Mouse (Mus musculus): ENCODE measurements around the gene Pecr. TPM values are rescaled to one million over a fixed set of nuclear protein-coding genes. Genes with fewer than 3 reads are reported as not detected.

Gene Pecr
- total and polyA plus RNA-seq, 3 experiments, result 17.6 to 24.8 (median 21.3) TPM

GRCm38 (mm10) chr1:72301845-72302244 is 17.7 kb upstream of the Pecr start:
- Histone ChIP-seq H3K79me2 (replicated peaks; ENCODE audit: control insufficient read depth, extremely low read depth, insufficient read depth, poor library complexity, severe bottlenecking) (no peaks in the 10 kb centered on the region), H3K9ac (ENCODE audit: insufficient read depth, low read depth) (no peak overlapping the region), H3K27me3 (replicated peaks) (no peaks in the 10 kb centered on the region), H3K4me3 (replicated peaks in 1 of 3; ENCODE audit: low read depth in 2 of 3, low read length in 2 of 3, poor library complexity in 1 of 3) (no peak overlapping the region), H3K27ac (ENCODE audit: insufficient read depth, low read depth) (no peak overlapping the region), H3K4me1 (ENCODE audit: control insufficient read depth in 1 of 2, insufficient read depth in 2 of 2) (peaks cover 0 to 9% of the 10 kb centered on the region in 2 experiments; a peak in 2 of 4 replicates), H3K36me3 (replicated peaks in 1 of 2; ENCODE audit: control insufficient read depth in 1 of 2, insufficient read depth in 1 of 2, low read length in 1 of 2) (no peaks in the 10 kb centered on the region), H3K9me3 (replicated peaks; ENCODE audit: low read length) (no peaks in the 10 kb centered on the region), H3K4me2 (ENCODE audit: insufficient read depth, low read depth, poor library complexity, severe bottlenecking) (no peak overlapping the region)
- TF ChIP-seq USF1 (IDR thresholded peaks at IDR 0.05; ENCODE audit: low read depth, low read length) (peak; percentile 75), HCFC1 (IDR thresholded peaks at IDR 0.05; ENCODE audit: low read depth, low read length) (peak; percentile 84), USF2 (conservative IDR thresholded peaks at IDR 0.05; ENCODE audit: low read depth, low read length) (peak; percentile 80), RCOR1 (conservative IDR thresholded peaks at IDR 0.05; ENCODE audit: low read depth, low read length) (no peak), JUND (conservative IDR thresholded peaks at IDR 0.05; ENCODE audit: low read depth, low read length) (no peak)
- dilution Hi-C loops (cut with MboI; ENCODE audit: extremely low pct_ligation_motif_present, extremely low pct_unique_long_range_greater_than_20kb, low sequenced_read_pairs) (no loop called here), in situ Hi-C loops (cut with MboI; ENCODE audit: low pct_ligation_motif_present, low pct_unique_long_range_greater_than_20kb, low sequenced_read_pairs) (loop anchor here (10.0 kb wide), 1 partner anchor 543 kb away; no protein-coding TSS in a partner anchor)
- no peak for DNase-seq (ENCODE audit: extremely low read depth)

DNA sequence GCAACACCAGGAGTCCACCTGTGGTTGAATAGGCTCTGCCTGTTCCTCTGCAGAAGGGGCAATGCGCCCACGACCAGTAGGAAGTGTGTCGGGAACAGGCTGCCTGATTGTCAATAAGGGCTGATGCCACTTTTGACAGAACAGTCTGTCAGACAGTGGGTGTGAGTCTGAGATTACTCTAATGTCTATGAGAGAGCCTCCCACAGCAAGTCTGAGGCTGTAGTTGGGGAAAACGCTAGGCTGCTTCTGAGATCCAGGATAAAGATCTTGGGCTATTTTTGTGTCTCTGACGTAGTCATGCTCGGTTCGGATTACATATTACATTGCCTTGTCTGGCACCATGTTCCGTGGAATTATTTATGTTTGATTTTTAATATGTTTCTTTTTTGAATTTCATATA is 11.6 kb upstream of the Pecr start:
- dilution Hi-C loops (cut with MboI; ENCODE audit: extremely low pct_ligation_motif_present, extremely low pct_unique_long_range_greater_than_20kb, low sequenced_read_pairs), result no loop called here
- Histone ChIP-seq H3K9ac (ENCODE audit: insufficient read depth, low read depth) (no peak overlapping the region), H3K27ac (ENCODE audit: insufficient read depth, low read depth) (no peak overlapping the region)

DNA sequence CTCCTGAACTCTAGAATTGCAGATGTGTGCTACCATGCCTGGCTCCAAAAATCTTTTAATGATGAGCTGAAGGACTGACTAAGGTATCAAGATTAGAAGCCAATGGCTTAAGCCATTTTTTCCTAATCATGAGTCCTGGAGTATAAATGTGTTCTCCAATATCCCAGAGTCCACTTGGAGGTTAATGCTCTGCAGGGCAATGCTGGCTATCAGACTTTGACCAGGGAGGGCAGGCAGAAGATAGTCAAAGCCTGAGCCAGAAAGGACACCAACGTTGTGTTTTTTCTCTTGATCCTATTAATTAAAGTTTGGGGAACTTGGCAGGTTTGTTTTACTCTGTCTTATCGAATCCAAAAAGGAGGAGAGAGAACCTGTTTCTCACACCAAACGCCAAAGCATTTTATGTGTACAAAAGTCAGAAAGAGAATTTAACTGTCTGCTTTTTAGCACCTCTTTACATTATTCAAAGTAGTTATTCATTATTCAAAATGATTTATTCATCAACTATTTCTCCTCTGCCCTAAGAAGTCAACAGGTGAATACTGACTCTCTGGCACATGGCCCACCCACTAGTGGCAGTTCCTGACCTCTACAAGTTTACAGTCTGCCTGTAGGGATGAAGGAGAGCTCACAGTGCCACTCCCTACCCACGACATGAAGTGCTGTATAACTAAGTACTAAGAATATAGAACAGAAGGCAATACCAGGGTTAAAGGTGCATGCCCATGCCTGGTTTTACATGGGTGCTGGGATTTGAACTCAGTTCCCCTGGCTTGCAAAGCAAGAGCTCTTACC is 10.0 kb upstream of the Pecr start:
- Histone ChIP-seq H3K27ac (ENCODE audit: insufficient read depth, low read depth) (no peak overlapping the region), H3K9ac (ENCODE audit: insufficient read depth, low read depth) (no peak overlapping the region), H3K27me3 (replicated peaks) (no peaks in the 10 kb centered on the region), H3K9me3 (replicated peaks; ENCODE audit: low read length) (no peaks in the 10 kb centered on the region), H3K4me2 (ENCODE audit: insufficient read depth, low read depth, poor library complexity, severe bottlenecking) (no peak overlapping the region), H3K36me3 (replicated peaks in 1 of 2; ENCODE audit: control insufficient read depth in 1 of 2, insufficient read depth in 1 of 2, low read length in 1 of 2) (no peaks in the 10 kb centered on the region), H3K4me1 (ENCODE audit: control insufficient read depth in 1 of 2, insufficient read depth in 2 of 2) (no peaks in the 10 kb centered on the region), H3K79me2 (replicated peaks; ENCODE audit: control insufficient read depth, extremely low read depth, insufficient read depth, poor library complexity, severe bottlenecking) (no peaks in the 10 kb centered on the region), H3K4me3 (replicated peaks in 1 of 3; ENCODE audit: low read depth in 2 of 3, low read length in 2 of 3, poor library complexity in 1 of 3) (no peak overlapping the region)
- dilution Hi-C loops (cut with MboI; ENCODE audit: extremely low pct_ligation_motif_present, extremely low pct_unique_long_range_greater_than_20kb, low sequenced_read_pairs) (no loop called here), in situ Hi-C loops (cut with MboI; ENCODE audit: low pct_ligation_motif_present, low pct_unique_long_range_greater_than_20kb, low sequenced_read_pairs) (no loop called here)
- no peak for DNase-seq (ENCODE audit: extremely low read depth)
- TF ChIP-seq ZKSCAN1 (IDR thresholded peaks at IDR 0.05; ENCODE audit: borderline replicate concordance, low read depth, low read length) (no peak), RAD21 (IDR thresholded peaks at IDR 0.05; ENCODE audit: low read depth, low read length) (no peak), MAX (IDR thresholded peaks at IDR 0.05; ENCODE audit: low read length) (no peak), ZNF384 (IDR thresholded peaks at IDR 0.05; ENCODE audit: low read depth, low read length) (no peak), ETS1 (conservative IDR thresholded peaks at IDR 0.05; ENCODE audit: low read depth, low read length) (no peak), HCFC1 (IDR thresholded peaks at IDR 0.05; ENCODE audit: low read depth, low read length) (no peak), E2F4 (IDR thresholded peaks at IDR 0.05; ENCODE audit: insufficient replicate concordance, low read depth, low read length) (no peak), ZMIZ1 (IDR thresholded peaks at IDR 0.05; ENCODE audit: low read depth, low read length) (no peak), MAFK (IDR thresholded peaks at IDR 0.05; ENCODE audit: insufficient replicate concordance, low read length) (no peak), NELFE (IDR thresholded peaks at IDR 0.05; ENCODE audit: low read depth, low read length) (no peak), TBP (conservative IDR thresholded peaks at IDR 0.05; ENCODE audit: low read depth, low read length) (no peak), SMC3 (IDR thresholded peaks at IDR 0.05; ENCODE audit: low read depth, low read length) (no peak), JUN (IDR thresholded peaks at IDR 0.05; ENCODE audit: insufficient read depth, low read depth, low read length) (no peak), CHD2 (IDR thresholded peaks at IDR 0.05; ENCODE audit: low read length) (no peak), CTCF (conservative IDR thresholded peaks at IDR 0.05 in 1 of 2, IDR thresholded peaks at IDR 0.05 in 1 of 2; ENCODE audit: low read depth in 2 of 2, low read length in 2 of 2) (no peak)

More for the DNA sequence above, 11.6 kb upstream of the Pecr start:
- Histone ChIP-seq H3K4me1 (ENCODE audit: control insufficient read depth in 1 of 2, insufficient read depth in 2 of 2) (no peaks in the 10 kb centered on the region), H3K9me3 (replicated peaks; ENCODE audit: low read length) (no peaks in the 10 kb centered on the region), H3K27me3 (replicated peaks) (no peaks in the 10 kb centered on the region), H3K4me3 (replicated peaks in 1 of 3; ENCODE audit: low read depth in 2 of 3, low read length in 2 of 3, poor library complexity in 1 of 3) (no peak overlapping the region), H3K4me2 (ENCODE audit: insufficient read depth, low read depth, poor library complexity, severe bottlenecking) (no peak overlapping the region), H3K36me3 (replicated peaks in 1 of 2; ENCODE audit: control insufficient read depth in 1 of 2, insufficient read depth in 1 of 2, low read length in 1 of 2) (no peaks in the 10 kb centered on the region), H3K79me2 (replicated peaks; ENCODE audit: control insufficient read depth, extremely low read depth, insufficient read depth, poor library complexity, severe bottlenecking) (no peaks in the 10 kb centered on the region)
- no peak for DNase-seq (ENCODE audit: extremely low read depth)
- TF ChIP-seq CHD1 (IDR thresholded peaks at IDR 0.05; ENCODE audit: low read depth, low read length) (no peak), MAFK (IDR thresholded peaks at IDR 0.05; ENCODE audit: insufficient replicate concordance, low read length) (no peak), ZNF384 (IDR thresholded peaks at IDR 0.05; ENCODE audit: low read depth, low read length) (no peak), UBTF (IDR thresholded peaks at IDR 0.05; ENCODE audit: low read depth, low read length) (no peak), RAD21 (IDR thresholded peaks at IDR 0.05; ENCODE audit: low read depth, low read length) (no peak), USF1 (IDR thresholded peaks at IDR 0.05; ENCODE audit: low read depth, low read length) (no peak), MEF2A (IDR thresholded peaks at IDR 0.05; ENCODE audit: borderline replicate concordance, low read depth, low read length) (no peak), EP300 (IDR thresholded peaks at IDR 0.05; ENCODE audit: low read length) (no peak), JUN (IDR thresholded peaks at IDR 0.05; ENCODE audit: insufficient read depth, low read depth, low read length) (no peak), POLR2A (IDR thresholded peaks at IDR 0.05; ENCODE audit: low read depth, low read length) (no peak), MAX (IDR thresholded peaks at IDR 0.05; ENCODE audit: low read length) (no peak), POLR2AphosphoS2 (IDR thresholded peaks at IDR 0.05; ENCODE audit: low read depth, low read length) (no peak), ZMIZ1 (IDR thresholded peaks at IDR 0.05; ENCODE audit: low read depth, low read length) (no peak), TBP (conservative IDR thresholded peaks at IDR 0.05; ENCODE audit: low read depth, low read length) (no peak), E2F4 (IDR thresholded peaks at IDR 0.05; ENCODE audit: insufficient replicate concordance, low read depth, low read length) (no peak), SMC3 (IDR thresholded peaks at IDR 0.05; ENCODE audit: low read depth, low read length) (no peak)
- in situ Hi-C loops (cut with MboI; ENCODE audit: low pct_ligation_motif_present, low pct_unique_long_range_greater_than_20kb, low sequenced_read_pairs), result no loop called here

All from CH12.LX (cell line).